Mouse (Mus musculus) liver, adult 2 months (tissue): Measurements from ENCODE around the gene Hist1h1t. TPM values are rescaled to one million over a fixed set of nuclear protein-coding genes. Genes with fewer than 3 reads are reported as not detected.
A peak's percentile ranks its signal among the peaks of the same experiment; 100 is the strongest.

ENCODE experiments used
- DNase-seq: peaks from one replicate; pipeline ENCODE4 v3.0.0-alpha.2; 2011; ENCODE audit warnings: low read depth, low spot score; ENCODE audit errors: extremely low read depth
- H3K27ac ChIP-seq: fragments of 200-500 bp; replicated peaks from 2 replicates; pipeline ENCODE4 v1.5.1; 2012; ENCODE audit warnings: low read depth, mild to moderate bottlenecking, control low read depth, inconsistent platforms, low read length; ENCODE audit not compliant: insufficient read depth
- H3K27me3 ChIP-seq: fragments of 200-500 bp; 2 replicates; pipeline ENCODE4 v1.6.1; 2012; ENCODE audit warnings: mild to moderate bottlenecking, moderate library complexity, low read length, inconsistent platforms; ENCODE audit not compliant: control insufficient read depth, insufficient read depth
- H3K36me3 ChIP-seq: fragments of 200-500 bp; 2 replicates; pipeline ENCODE4 v1.6.1; 2012; ENCODE audit warnings: low read length, inconsistent platforms; ENCODE audit not compliant: control insufficient read depth, insufficient read depth
- H3K4me1 ChIP-seq: fragments of 200-500 bp; 2 replicates; pipeline ENCODE4 v1.6.1; 2011; ENCODE audit warnings: low read length; ENCODE audit not compliant: control insufficient read depth, insufficient read depth
- H3K4me3 ChIP-seq: fragments of 200-500 bp; 2 replicates; pipeline ENCODE4 v1.5.1; 2011; ENCODE audit warnings: low read depth, mild to moderate bottlenecking, control low read depth, low read length, moderate library complexity; ENCODE audit not compliant: insufficient read depth
- H3K79me2 ChIP-seq: fragments of 200-500 bp; 2 replicates; pipeline ENCODE4 v1.6.1; 2012; ENCODE audit warnings: inconsistent platforms, mild to moderate bottlenecking, low read length, moderate library complexity; ENCODE audit not compliant: control insufficient read depth, insufficient read depth
- H3K9ac ChIP-seq: fragments of 200-500 bp; 2 replicates; pipeline ENCODE4 v1.6.1; 2012; ENCODE audit warnings: low read depth, mild to moderate bottlenecking, control low read depth, inconsistent platforms, low read length
- CTCF ChIP-seq: fragments of 200-500 bp; IDR thresholded peaks from 2 replicates; pipeline ENCODE4 v1.5.1; 2011; ENCODE audit warnings: low read depth, low read length, control low read depth
- POLR2A ChIP-seq: fragments of 200-500 bp; IDR thresholded peaks from 2 replicates; pipeline ENCODE4 v1.6.1; 2011; ENCODE audit warnings: low read length, control low read depth; ENCODE audit not compliant: insufficient read depth; ENCODE audit errors: extremely low read depth
- WGBS: fragments of 180-500 bp; shearing (Covaris S2); methylation state at CpG from one replicate; pipeline ENCODE4 v1.1.7; 2018; 5-methylcytosine and 5-hydroxymethylcytosine counted together
- polyA plus RNA-seq: library from polyadenylated mRNA; depleted of rRNA; stranded (reverse); fragments of >200 nt; gene quantifications from 2 replicates; pipeline ENCODE4 v1.2.3, GENCODE M21; 2012
- total RNA-seq: library from RNA; depleted of rRNA; stranded (reverse); fragments of >200 nt; gene quantifications from 2 replicates; pipeline ENCODE4 v1.2.3, GENCODE M21; 2014

Gene Hist1h1t
- total and polyA plus RNA-seq, 2 experiments, result not detected

- WGBS, result 15% methylated on average over 8 of the region's 8 CpGs
- Histone ChIP-seq H3K79me2 (no peaks in the 10 kb centered on the region), H3K27me3 (no peaks in the 10 kb centered on the region), H3K36me3 (no peaks in the 10 kb centered on the region), H3K9ac (peak overlapping the region; percentile 22), H3K4me1 (peaks cover 22% of the 10 kb centered on the region), H3K4me3 (no peak overlapping the region), H3K27ac (peak overlapping the region; percentile 41)
- TF ChIP-seq CTCF (peak; percentile 57), POLR2A (no peak)
- DNase-seq, result peak; percentile 75
Observed at GRCm38 (mm10) chr13:23732156-23732804, 36.7 kb downstream of the Hist1h1t start.

- Histone ChIP-seq H3K27ac (no peak overlapping the region), H3K27me3 (no peaks in the 10 kb centered on the region), H3K4me3 (no peak overlapping the region), H3K36me3 (no peaks in the 10 kb centered on the region), H3K9ac (no peak overlapping the region), H3K79me2 (no peaks in the 10 kb centered on the region), H3K4me1 (peaks cover 8% of the 10 kb centered on the region)
- TF ChIP-seq CTCF (no peak), POLR2A (no peak)
- 71% methylated on average over 5 of the region's 5 CpGs for WGBS
- peak; percentile 50 for DNase-seq
Observed at GRCm38 (mm10) chr13:23737091-23737490, 41.5 kb downstream of the Hist1h1t start.

GRCm38 (mm10) chr13:23738041-23738440, 42.4 kb downstream of the Hist1h1t start:
- H3K4me3 ChIP-seq, result peak overlapping the region; percentile 63; the same call in 1 of the 2 replicates
- no peaks in the 10 kb centered on the region for H3K27me3 ChIP-seq
- WGBS, result 25% methylated on average over 4 of the region's 4 CpGs
- H3K4me1 ChIP-seq, result peaks cover 6% of the 10 kb centered on the region
- no peaks in the 10 kb centered on the region for H3K36me3 ChIP-seq
- H3K79me2 ChIP-seq, result no peaks in the 10 kb centered on the region
- H3K27ac ChIP-seq, result no peak overlapping the region; the same call in 1 of the 2 replicates
- DNase-seq, result no peak
- H3K9ac ChIP-seq, result peak overlapping the region; percentile 67; the same call in 1 of the 2 replicates
- no peak for TF ChIP-seq POLR2A
- no peak for TF ChIP-seq CTCF

GRCm38 (mm10) chr13:23738677-23739068, 43.1 kb downstream of the Hist1h1t start, which contains the start of gene Hist1h1c:
Hist1h1c (plus strand) TSS chr13:23738808.
- peak within 1 kb of the TSS; percentile 68 for H3K27ac ChIP-seq
- no peaks in the 10 kb centered on the region for H3K27me3 ChIP-seq
- peaks cover 4% of the 10 kb centered on the region; the same call in 1 of the 2 replicates for H3K4me1 ChIP-seq
- TF ChIP-seq CTCF (no peak; the same call in 1 of the 2 replicates), POLR2A (peak; percentile 98)
- H3K79me2 ChIP-seq, result no peaks in the 10 kb centered on the region
- no peaks in the 10 kb centered on the region for H3K36me3 ChIP-seq
- WGBS, result under 1% methylated on average over 38 of the region's 38 CpGs
- peak within 1 kb of the TSS; percentile 63 for H3K4me3 ChIP-seq
- peak; percentile 64 for DNase-seq
- peak within 1 kb of the TSS; percentile 67 for H3K9ac ChIP-seq

- Histone ChIP-seq H3K27me3 (no peaks in the 10 kb centered on the region), H3K36me3 (no peaks in the 10 kb centered on the region), H3K4me1 (peaks cover 4% of the 10 kb centered on the region; the same call in 1 of the 2 replicates), H3K9ac (peak overlapping the region; percentile 67), H3K79me2 (no peaks in the 10 kb centered on the region), H3K4me3 (peak overlapping the region; percentile 63), H3K27ac (peak overlapping the region; percentile 68)
- peak; percentile 76 for TF ChIP-seq POLR2A
- TF ChIP-seq CTCF, result no peak; the same call in 1 of the 2 replicates
- WGBS, result under 1% methylated on average over 39 of the region's 39 CpGs
- DNase-seq, result peak; percentile 95
Observed at GRCm38 (mm10) chr13:23739069-23739921, 43.7 kb downstream of the Hist1h1t start.

GRCm38 (mm10) chr13:23739922-23740252, 44.3 kb downstream of the Hist1h1t start:
- TF ChIP-seq POLR2A (no peak; the same call in 1 of the 2 replicates), CTCF (no peak)
- Histone ChIP-seq H3K27me3 (no peaks in the 10 kb centered on the region), H3K27ac (peak overlapping the region; percentile 65), H3K4me1 (peaks cover 7% of the 10 kb centered on the region; the same call in 1 of the 2 replicates), H3K4me3 (peak overlapping the region; percentile 63), H3K79me2 (no peaks in the 10 kb centered on the region), H3K36me3 (no peaks in the 10 kb centered on the region), H3K9ac (peak overlapping the region; percentile 57)
- under 1% methylated on average over 14 of the region's 14 CpGs for WGBS
- DNase-seq, result no peak
